In genomic region chr9:102720567-102721167, GRCm38 (mm10) we compare ENCODE assay signal across 9 mouse cellular contexts. TPM values are rescaled to one million over a fixed set of nuclear protein-coding genes. Genes with fewer than 3 reads are reported as not detected.
DNase-seq lines count a peak whose midpoint lies in the region; ATAC-seq lines count a peak whose summit lies in the region.
"Had no signal": no experiment of that assay in that cellular context is flagged by ENCODE, and none has a peak within 500 bp of the region (broad histone marks: within the 10 kb centered on the region; RNA-seq: fewer than 3 reads in every experiment).

No protein-coding gene starts in this region.

- no peak for DNase-seq in heart, adult 9 months (ENCODE audit: low spot score in 2 of 2)
- DNase-seq in frontal cortex, adult 2 months (ENCODE audit: extremely low spot score in 1 of 2, low spot score in 1 of 2): no peak
- no peak for DNase-seq in gastrocnemius, adult 8-10 months (ENCODE audit: low spot score in 2 of 2)
- DNase-seq in adrenal gland, postnatal 4 days (ENCODE audit: low spot score in 2 of 2): no peak
- DNase-seq: cerebellum, adult 11 months had no signal

- peak overlapping the region; percentile 92 for H3K4me3 ChIP-seq in heart, embryonic 13.5 days
- H3K4me3 ChIP-seq in brown adipose tissue, adult 24 weeks (ENCODE audit: insufficient read depth, low read depth, low read length): peak overlapping the region; percentile 86
- peak overlapping the region; percentile 90 for H3K4me3 ChIP-seq in hindbrain, embryonic 13.5 days
- peak overlapping the region; percentile 81 for H3K4me3 ChIP-seq in midbrain, embryonic 12.5 days

- H3K9ac ChIP-seq in heart, embryonic 13.5 days: peak overlapping the region; percentile 99
- peak overlapping the region; percentile 100 for H3K9ac ChIP-seq in hindbrain, embryonic 13.5 days
- H3K9ac ChIP-seq in midbrain, embryonic 12.5 days (replicated peaks): peak overlapping the region; percentile 92

- peaks cover 59% of the 10 kb centered on the region for H3K36me3 ChIP-seq in heart, embryonic 13.5 days
- H3K36me3 ChIP-seq in hindbrain, embryonic 13.5 days: peaks cover 54% of the 10 kb centered on the region
- H3K36me3 ChIP-seq in midbrain, embryonic 12.5 days: peaks cover 58% of the 10 kb centered on the region

- peaks cover 77% of the 10 kb centered on the region for H3K4me1 ChIP-seq in heart, embryonic 13.5 days
- H3K4me1 ChIP-seq in brown adipose tissue, adult 24 weeks (ENCODE audit: control insufficient read depth, insufficient read depth, insufficient read length, low read length): peaks cover 26% of the 10 kb centered on the region
- H3K4me1 ChIP-seq in hindbrain, embryonic 13.5 days (replicated peaks): peaks cover 77% of the 10 kb centered on the region
- H3K4me1 ChIP-seq in midbrain, embryonic 12.5 days: peaks cover 82% of the 10 kb centered on the region

- H3K27ac ChIP-seq in heart, embryonic 13.5 days (replicated peaks): peak overlapping the region; percentile 99
- H3K27ac ChIP-seq in brown adipose tissue, adult 24 weeks (replicated peaks; ENCODE audit: low read depth, low read length): peak overlapping the region; percentile 80
- peak overlapping the region; percentile 99 for H3K27ac ChIP-seq in hindbrain, embryonic 13.5 days
- peak overlapping the region; percentile 55 for H3K27ac ChIP-seq in midbrain, embryonic 12.5 days (replicated peaks)

- H3K9me3 ChIP-seq in heart, embryonic 13.5 days: no peaks in the 10 kb centered on the region
- no peaks in the 10 kb centered on the region for H3K9me3 ChIP-seq in hindbrain, embryonic 13.5 days
- no peaks in the 10 kb centered on the region for H3K9me3 ChIP-seq in midbrain, embryonic 12.5 days

- peak overlapping the region; percentile 90 for H3K4me2 ChIP-seq in heart, embryonic 13.5 days
- H3K4me2 ChIP-seq in hindbrain, embryonic 13.5 days: peak overlapping the region; percentile 95
- H3K4me2 ChIP-seq in midbrain, embryonic 12.5 days (replicated peaks): peak overlapping the region; percentile 66

- no peak for ATAC-seq in heart, embryonic 13.5 days (ENCODE audit: extremely low read depth, insufficient number of reproducible peaks, low FRiP score, low TSS enrichment)
- no peak for ATAC-seq in hindbrain, embryonic 13.5 days (ENCODE audit: low FRiP score)
- no peak for ATAC-seq in midbrain, embryonic 12.5 days (ENCODE audit: low FRiP score, low read depth)

- WGBS in heart, embryonic 13.5 days: 45% methylated on average over 18 of the region's 18 CpGs
- WGBS in hindbrain, embryonic 13.5 days: 51% methylated on average over 18 of the region's 18 CpGs
- WGBS in midbrain, embryonic 12.5 days: 66% methylated on average over 18 of the region's 18 CpGs

- H3K27me3 ChIP-seq in heart, embryonic 13.5 days (replicated peaks): no peaks in the 10 kb centered on the region
- no peaks in the 10 kb centered on the region for H3K27me3 ChIP-seq in hindbrain, embryonic 13.5 days
- peaks cover 2% of the 10 kb centered on the region for H3K27me3 ChIP-seq in midbrain, embryonic 12.5 days

RNA-seq across cellular contexts. Expression of gene Amotl2, which starts 4.2 kb away (rescaled TPM):
- polyA plus RNA-seq in heart, embryonic 13.5 days (2015; fragmentation: Nextera tagmentation; extraction: Ambion mirVana): 35.9 and 36.6 TPM in 2 replicates
- polyA plus RNA-seq in brown adipose tissue, adult 24 weeks (2012; ENCODE audit: insufficient read depth, insufficient read length, missing spikeins): 33.0 and 42.2 TPM in 2 replicates
- 64.7 and 67.3 TPM in 2 replicates for polyA plus RNA-seq in hindbrain, embryonic 13.5 days (2015; fragmentation: Nextera tagmentation; extraction: Ambion mirVana)
- 108 and 114 TPM in 2 replicates for polyA plus RNA-seq in midbrain, embryonic 12.5 days (2016; fragmentation: Nextera tagmentation; extraction: Ambion mirVana)
- 13.9 and 14.1 TPM in 2 replicates for polyA plus RNA-seq in frontal cortex, adult 2 months (2012; rRNA removed)
- total RNA-seq in gastrocnemius, adult 8-10 months (2022): 10 to 100 TPM; 12.7 to 17.4 (median 15.0) TPM
- 10 to 100 TPM; 80.9 to 94.5 TPM for total RNA-seq in adrenal gland, postnatal 4 days (2021)
